Mouse (Mus musculus) ovary, adult 18-20 months (tissue): ENCODE measurements around the gene Khk.

ENCODE experiments used
- DNase-seq: peaks from one replicate; pipeline ENCODE4 v3.0.0; 2022; ENCODE audit warnings: low spot score, mixed read lengths

The Khk gene

DNA sequence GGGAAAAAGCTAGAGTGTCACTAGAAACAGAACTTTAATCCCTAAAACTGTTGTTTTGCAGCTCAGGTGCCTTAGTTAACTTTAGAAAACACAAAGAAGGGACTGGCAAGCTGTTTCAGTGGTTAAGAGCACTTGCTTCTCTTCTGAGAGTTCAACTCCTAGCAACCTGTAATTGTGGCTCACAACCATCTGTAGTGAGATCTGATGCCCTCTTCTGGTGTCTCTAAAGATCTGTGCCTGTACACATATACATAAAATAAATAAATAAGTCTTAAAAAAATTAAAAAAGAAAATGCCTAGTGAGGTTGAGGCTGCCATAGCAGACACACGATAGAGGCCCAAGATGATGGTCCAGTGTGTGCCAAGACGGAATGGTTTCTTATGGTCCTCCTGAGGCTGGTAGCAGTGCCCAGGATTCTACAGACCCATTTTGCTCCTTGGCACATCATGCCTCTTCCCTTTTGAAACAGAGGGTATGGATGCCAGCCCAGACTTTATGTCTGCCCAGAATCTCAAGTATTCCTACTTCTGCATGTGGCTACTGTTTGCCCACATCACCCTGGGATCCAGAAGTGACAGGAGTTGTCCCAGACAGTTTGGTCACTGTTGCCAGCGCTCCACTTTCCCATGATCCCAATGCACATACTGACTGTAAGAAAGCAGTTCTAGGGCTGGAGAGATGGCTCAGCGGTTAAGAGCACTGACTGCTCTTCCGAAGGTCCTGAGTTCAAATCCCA lies 13.7 kb downstream of the Khk start:
- no peak for DNase-seq

DNA sequence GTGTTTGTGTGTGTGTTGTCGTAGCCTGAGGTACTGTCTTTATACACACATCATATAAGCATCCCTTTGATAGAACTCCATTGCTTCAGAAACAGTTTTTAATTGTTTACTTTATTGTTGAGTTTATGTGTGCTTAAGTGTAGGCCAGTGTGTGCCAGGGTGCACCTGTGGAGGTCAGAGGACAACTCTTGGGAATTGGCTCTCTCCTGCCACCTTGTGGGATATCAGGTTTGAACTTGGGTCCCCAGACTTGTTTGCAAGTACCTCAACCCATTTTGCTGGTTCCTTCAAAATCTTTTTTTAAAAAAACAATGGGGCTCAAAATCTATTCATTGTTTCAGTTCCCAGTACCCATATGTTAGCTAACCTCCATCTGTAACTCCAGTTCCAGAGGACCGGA lies 21.8 kb downstream of the Khk start:
- DNase-seq: no peak

DNA sequence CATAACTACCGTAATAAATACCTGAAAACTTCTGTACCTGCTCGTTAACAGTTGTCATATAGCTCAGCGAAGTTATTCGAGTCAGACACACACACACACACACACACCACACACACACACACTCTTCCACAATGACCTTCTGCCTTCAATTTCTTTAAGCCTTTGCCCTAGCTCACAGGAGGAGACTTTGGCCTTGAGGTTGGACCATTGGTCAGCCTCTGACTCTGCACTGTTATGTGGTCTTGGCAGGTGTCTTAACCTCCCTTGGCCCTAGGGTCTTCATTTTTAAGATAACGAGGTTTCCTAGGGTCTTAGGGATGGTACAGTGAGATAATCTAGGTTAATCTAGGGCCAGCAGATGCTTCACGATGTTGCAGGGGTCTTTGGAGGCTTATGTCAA lies 23.1 kb downstream of the Khk start:
- no peak for DNase-seq

GRCm38 (mm10) chr5:30944956-30945781 lies 23.9 kb downstream of the Khk start, which contains the start of gene Cgref1:
Cgref1 (minus strand) TSS chr5:30945591.
- peak; percentile 33 for DNase-seq

DNA sequence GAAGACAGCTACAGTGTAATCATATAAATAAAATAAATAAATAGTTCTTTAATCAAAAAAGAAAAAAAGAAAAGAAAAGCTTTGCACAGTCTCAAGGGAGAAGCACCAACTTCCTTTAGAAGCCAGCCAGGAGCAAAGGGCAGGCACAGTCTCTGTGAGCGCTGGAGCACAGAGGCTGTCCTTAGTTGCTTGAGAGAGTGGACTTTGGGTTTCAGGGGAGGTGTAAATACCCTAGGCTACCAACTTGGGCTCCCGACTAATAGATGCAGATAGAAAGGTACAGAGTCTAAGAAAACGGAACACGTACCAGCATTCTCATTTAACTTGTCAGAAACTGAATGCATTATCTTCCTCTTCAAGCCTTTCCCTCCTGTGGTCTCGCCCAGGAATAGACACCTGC lies 27.4 kb downstream of the Khk start:
- no peak for DNase-seq

DNA sequence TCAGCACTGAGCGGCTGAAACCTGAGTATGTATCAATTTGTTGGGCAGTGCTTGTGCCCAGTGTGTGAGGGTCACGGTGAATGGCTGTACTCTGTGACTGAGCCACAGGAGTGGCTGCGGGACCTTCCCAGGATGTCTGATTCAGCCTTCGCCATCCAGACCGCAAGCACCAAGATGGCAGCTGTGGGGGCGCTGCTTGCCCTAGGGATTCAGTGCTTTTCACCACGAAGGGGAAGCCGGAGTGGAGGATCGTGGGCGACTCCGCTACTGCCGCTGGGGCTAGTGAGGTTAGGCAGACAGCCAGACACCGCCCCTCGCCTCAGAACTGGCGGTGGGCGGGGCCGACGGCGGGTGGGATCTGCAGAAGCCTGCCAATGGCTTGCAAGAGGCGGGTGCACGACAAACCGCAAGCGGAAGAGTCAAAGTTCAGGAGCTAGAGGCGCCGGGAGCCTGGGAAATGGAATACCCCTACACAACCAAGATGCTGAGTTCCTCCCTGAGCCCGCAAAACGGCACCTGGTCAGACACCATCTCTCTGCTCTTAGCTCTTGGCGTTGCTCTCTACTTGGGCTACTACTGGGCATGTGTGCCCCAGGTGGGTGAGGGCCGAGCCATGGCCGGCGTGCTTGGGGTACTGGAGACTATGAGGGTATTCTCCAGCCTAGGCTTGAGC lies 28.6 kb downstream of the Khk start:
- peak; percentile 92 for DNase-seq

GRCm38 (mm10) chr5:30950451-30950850 lies 29.2 kb downstream of the Khk start:
- DNase-seq: no peak

DNA sequence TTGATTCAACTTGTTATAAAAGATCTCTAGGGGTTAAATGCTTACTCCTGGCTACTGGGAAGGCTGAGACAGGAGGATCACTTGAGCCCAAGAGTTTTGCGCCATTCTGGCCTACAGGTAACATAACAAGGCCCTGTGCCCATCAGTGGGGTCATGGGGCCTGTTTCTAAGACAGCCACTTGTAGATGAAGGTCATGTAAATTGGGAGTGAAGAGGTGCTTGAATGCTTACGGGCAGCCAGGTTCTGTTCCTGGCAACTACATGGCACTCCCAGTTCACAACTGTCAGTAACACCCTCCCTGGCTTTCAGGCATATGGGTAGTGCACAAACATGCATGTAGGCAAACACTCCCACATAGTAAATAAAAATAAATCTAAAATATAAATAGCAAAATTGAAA lies 29.7 kb downstream of the Khk start:
- DNase-seq: no peak

DNA sequence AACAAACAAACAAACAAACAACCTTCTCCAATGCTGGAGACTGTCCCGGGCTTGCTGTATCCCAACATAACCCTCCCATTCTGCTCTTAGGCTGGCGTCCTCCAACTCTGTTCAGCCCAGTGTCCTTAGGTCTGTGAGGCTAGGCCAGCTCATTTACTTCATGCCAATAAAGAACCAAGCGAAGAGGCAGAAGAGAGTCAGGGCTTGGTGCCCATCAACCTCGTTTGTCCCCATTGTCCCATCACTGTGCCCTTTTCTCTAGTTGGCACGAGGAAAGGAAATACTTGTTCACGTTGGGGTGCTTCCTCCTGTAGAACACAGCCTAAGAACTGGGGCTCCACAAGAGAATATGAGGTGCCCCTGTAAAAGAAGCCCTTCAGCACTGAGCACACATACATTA lies 30.5 kb downstream of the Khk start:
- DNase-seq: no peak

DNA sequence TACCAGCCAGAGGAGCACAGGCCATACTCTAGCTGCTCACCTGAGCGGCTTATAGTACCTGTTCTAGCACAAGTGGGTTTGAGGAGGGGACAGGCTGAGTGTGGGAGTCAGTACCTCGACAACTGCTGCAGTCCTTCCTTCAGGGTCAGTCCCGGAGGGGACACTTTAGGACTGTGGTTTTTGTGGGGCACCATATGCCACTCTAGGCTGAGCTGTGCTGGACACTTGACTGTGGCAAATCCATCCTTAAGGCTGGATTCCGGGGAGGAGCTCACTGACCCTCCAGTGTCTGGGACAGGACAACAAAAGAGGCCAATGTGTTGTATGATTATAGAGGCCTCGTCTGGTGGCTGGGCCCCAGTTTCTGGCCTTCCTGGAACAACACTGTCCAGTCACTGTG lies 31.3 kb downstream of the Khk start:
- DNase-seq: no peak

DNA sequence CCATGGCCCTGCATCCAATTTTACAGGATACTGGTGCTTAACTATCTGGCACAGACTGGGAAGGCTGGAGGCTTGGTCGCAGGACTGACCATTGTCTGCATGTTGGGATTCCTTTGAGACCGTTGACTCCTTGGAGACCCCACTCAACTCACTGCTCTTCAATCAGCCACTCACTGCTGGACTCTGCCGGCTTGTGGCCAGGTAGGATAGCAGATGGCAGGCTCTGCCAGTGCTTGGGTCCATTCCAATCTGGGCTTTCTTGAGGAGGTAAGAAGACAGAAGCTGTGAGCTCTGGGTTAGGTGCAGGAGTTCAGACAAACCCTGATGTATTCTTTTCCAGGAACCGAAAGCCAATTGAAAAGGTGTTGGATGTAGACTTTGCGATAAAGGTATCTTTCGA lies 32.8 kb downstream of the Khk start:
- no peak for DNase-seq

DNA sequence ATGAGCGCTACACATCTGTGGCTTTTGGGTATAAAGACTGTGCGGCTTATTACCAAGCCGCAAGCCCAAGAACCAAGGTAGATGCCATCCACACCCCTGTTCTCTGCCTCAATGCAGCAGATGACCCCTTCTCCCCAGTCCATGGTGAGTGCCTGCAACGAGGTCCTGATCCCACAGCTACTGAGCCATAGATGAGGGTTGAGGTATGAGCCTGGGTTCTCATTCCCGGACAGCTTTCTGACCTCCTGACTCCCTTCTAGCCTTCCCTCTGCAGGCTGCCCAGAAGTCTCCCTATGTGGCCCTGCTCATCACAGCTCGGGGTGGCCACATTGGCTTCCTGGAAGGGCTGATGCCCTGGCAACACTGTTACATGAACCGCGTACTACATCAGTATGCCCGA lies 33.3 kb downstream of the Khk start:
- no peak for DNase-seq

DNA sequence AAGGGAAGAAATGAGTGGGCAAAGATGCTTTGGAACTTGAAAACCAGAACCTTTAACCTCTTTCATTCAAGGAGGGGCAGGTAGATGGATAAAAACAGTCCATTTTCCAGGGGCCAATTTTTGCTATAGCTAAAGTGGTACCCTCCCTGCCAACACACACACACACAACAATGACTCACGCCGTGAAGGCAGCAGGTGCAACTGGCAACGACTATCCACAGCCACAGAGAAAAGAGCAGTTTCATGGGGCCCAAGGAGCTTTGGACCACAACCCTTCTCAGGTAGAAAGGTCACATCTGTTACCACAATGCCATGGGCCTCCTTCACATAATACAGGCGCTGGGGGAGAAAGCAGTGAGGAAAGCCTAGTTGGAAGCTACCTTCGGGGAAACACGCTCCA lies 34.5 kb downstream of the Khk start:
- DNase-seq: no peak

DNA sequence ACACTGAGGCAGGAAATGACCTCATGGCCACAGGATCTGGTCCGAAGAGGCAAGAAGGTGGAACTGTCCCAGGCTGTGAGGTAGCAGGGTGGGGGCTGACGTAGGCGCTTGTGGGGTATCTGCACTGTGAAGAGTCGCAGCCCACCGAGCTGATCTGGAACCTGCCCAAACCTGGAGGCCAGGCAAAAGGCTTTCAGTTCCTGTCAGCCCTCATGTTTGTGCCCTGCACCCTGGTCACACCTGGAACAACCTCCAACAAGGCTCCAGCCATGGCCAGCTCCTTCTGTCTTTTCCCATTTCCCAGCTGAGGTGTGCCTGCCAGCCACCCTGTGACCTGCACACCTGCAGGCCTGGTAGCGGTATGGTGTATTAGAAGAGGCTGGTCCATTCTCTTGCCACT lies 36.7 kb downstream of the Khk start:
- no peak for DNase-seq

GRCm38 (mm10) chr5:30959198-30959854 lies 38.1 kb downstream of the Khk start:
- DNase-seq: no peak

- DNase-seq: peak; percentile 96
Observed at GRCm38 (mm10) chr5:30959966-30960501, 38.8 kb downstream of the Khk start, which contains the start of gene Preb. Preb (minus strand) TSS chr5:30960361.

- DNase-seq: no peak
Observed at GRCm38 (mm10) chr5:30960814-30961213, 39.6 kb downstream of the Khk start.

- DNase-seq: no peak
Observed at GRCm38 (mm10) chr5:30961545-30962505, 40.6 kb downstream of the Khk start.

GRCm38 (mm10) chr5:30963916-30964315 lies 42.7 kb downstream of the Khk start:
- DNase-seq: no peak

- no peak for DNase-seq
Observed at GRCm38 (mm10) chr5:30966189-30966588, 45.0 kb downstream of the Khk start.

DNA sequence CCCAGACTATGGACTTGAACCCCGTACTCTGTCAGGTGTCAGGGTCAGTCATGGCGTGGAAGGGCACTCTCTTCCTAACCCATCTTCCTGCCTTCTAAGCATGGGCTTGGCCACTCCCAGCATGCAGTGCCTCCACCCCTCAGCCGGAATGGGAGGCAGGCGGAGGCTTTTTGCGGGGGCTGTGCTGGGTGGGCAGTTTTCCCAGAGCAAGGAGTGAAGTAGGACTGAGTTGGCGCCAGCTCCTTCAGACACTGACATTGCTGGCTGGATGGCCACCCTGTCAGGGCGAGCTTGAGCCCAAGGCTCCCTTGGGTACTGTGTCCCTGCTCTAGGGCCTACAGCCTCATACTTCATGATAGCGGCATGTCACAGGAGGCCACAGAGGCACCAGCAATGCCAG lies 47.2 kb downstream of the Khk start, which contains the start of gene Tcf23:
Tcf23 (plus strand) TSS at position 247 of the 400 bp plus-strand sequence.
- peak; percentile 77 for DNase-seq
